35 mouse cellular contexts compared by ENCODE assay signal in genomic region chr15:79810061-79810460, GRCm38 (mm10). TPM values are rescaled to one million over a fixed set of nuclear protein-coding genes. Genes with fewer than 3 reads are reported as not detected.
DNase-seq lines count a peak whose midpoint lies in the region; ATAC-seq and TF ChIP-seq lines count a peak whose summit lies in the region.
"Had no signal": no experiment of that assay in that cellular context is flagged by ENCODE, and none has a peak within 500 bp of the region (broad histone marks: within the 10 kb centered on the region; RNA-seq: fewer than 3 reads in every experiment).

No protein-coding gene starts in this region.

- 56% methylated on average over 3 of the region's 3 CpGs for WGBS in forebrain, embryonic 15.5 days

- no peaks in the 10 kb centered on the region for H3K36me3 ChIP-seq in forebrain, embryonic 15.5 days
- H3K36me3 ChIP-seq: forebrain, embryonic 12.5 days; G1E; heart, embryonic 12.5 days; hindbrain, embryonic 13.5 days; limb, embryonic 12.5 days; liver, embryonic 15.5 days; lung, embryonic 15.5 days; neural tube, embryonic 13.5 days; stomach, embryonic 15.5 days had no signal

- DNase-seq in layer of hippocampus, adult 2 months (ENCODE audit: low spot score in 2 of 2) = no peak
- DNase-seq in layer of hippocampus, postnatal 36 days = no peak
- DNase-seq in cerebellum, adult 8-10 months = peak; percentile 84
- peak; percentile 87 to 90 for DNase-seq in cerebellum, postnatal 25 days
- DNase-seq in urinary bladder, adult 18-20 months (ENCODE audit: low spot score in 2 of 2) = no peak
- no peak for DNase-seq in frontal cortex, postnatal 25 days (ENCODE audit: low spot score in 2 of 2)
- DNase-seq: adrenal gland, postnatal 10 days; gastrocnemius, postnatal 25 days; heart, adult 11 months; heart, postnatal 4 days; kidney, adult 8-10 months; kidney, postnatal 4 days; lung, postnatal 36 days; right cerebral cortex, postnatal 14 days; thymus, adult 18-20 months; thymus, postnatal 25 days had no signal

- no peak overlapping the region for H3K4me3 ChIP-seq in layer of hippocampus, adult 2 months
- no peak overlapping the region for H3K4me3 ChIP-seq in forebrain, embryonic 15.5 days
- H3K4me3 ChIP-seq: erythroblast, embryonic 14.5 days; forebrain, embryonic 12.5 days; heart, embryonic 12.5 days; hindbrain, embryonic 13.5 days; limb, embryonic 12.5 days; liver, embryonic 15.5 days; lung, embryonic 15.5 days; neural tube, embryonic 13.5 days; stomach, embryonic 15.5 days had no signal

- peaks cover 1% of the 10 kb centered on the region for H3K4me1 ChIP-seq in forebrain, embryonic 15.5 days
- H3K4me1 ChIP-seq: limb, embryonic 12.5 days; liver, embryonic 15.5 days had no signal

- peak overlapping the region; percentile 15; the same call in 1 of the 2 replicates for H3K27ac ChIP-seq in layer of hippocampus, adult 2 months
- no peak overlapping the region for H3K27ac ChIP-seq in forebrain, embryonic 15.5 days (replicated peaks)
- H3K27ac ChIP-seq: forebrain, embryonic 12.5 days; hindbrain, embryonic 13.5 days; kidney, postnatal 0 days; limb, embryonic 12.5 days; liver, embryonic 15.5 days; lung, embryonic 15.5 days; neural tube, embryonic 13.5 days; stomach, embryonic 15.5 days had no signal

- no peak overlapping the region for H3K4me2 ChIP-seq in forebrain, embryonic 15.5 days (replicated peaks)
- H3K4me2 ChIP-seq: forebrain, embryonic 12.5 days; heart, embryonic 12.5 days; hindbrain, embryonic 13.5 days; limb, embryonic 12.5 days; liver, embryonic 15.5 days; lung, embryonic 15.5 days; midbrain, embryonic 11.5 days; neural tube, embryonic 13.5 days; stomach, embryonic 15.5 days had no signal

- no peak for TF ChIP-seq CTCF in layer of hippocampus, adult 2 months (conservative IDR thresholded peaks at IDR 0.05)

- H3K9me3 ChIP-seq in forebrain, embryonic 15.5 days = no peaks in the 10 kb centered on the region
- H3K9me3 ChIP-seq: forebrain, embryonic 12.5 days; G1E; heart, embryonic 12.5 days; hindbrain, embryonic 13.5 days; limb, embryonic 12.5 days; liver, embryonic 15.5 days; lung, embryonic 15.5 days; neural tube, embryonic 13.5 days; stomach, embryonic 15.5 days had no signal

- peak; percentile 69 for ATAC-seq in cerebellum, adult (ENCODE audit: insufficient number of reproducible peaks, low FRiP score, low TSS enrichment)
- ATAC-seq in forebrain, embryonic 15.5 days (replicated peaks) = no peak
- ATAC-seq: intestine, embryonic 16.5 days had no signal

- H3K9ac ChIP-seq in forebrain, embryonic 15.5 days (replicated peaks) = no peak overlapping the region
- H3K9ac ChIP-seq: forebrain, embryonic 12.5 days; heart, embryonic 12.5 days; hindbrain, embryonic 13.5 days; limb, embryonic 12.5 days; liver, embryonic 15.5 days; lung, embryonic 15.5 days; neural tube, embryonic 13.5 days; stomach, embryonic 15.5 days had no signal

- H3K27me3 ChIP-seq in forebrain, embryonic 15.5 days = peaks cover 26% of the 10 kb centered on the region

RNA-seq across cellular contexts. Expression of gene Nptxr, which starts 5.5 kb away (rescaled TPM):
- total RNA-seq in layer of hippocampus, adult 2 months (2021) = 100 to 1,000 TPM; 756 to 804 TPM
- total RNA-seq in layer of hippocampus, postnatal 36 days (2021) = 100 to 1,000 TPM; 729 to 800 TPM
- 19.4 and 19.5 TPM in 2 replicates for polyA plus RNA-seq in forebrain, embryonic 15.5 days (2015; fragmentation: Nextera tagmentation; extraction: Ambion mirVana)
- polyA plus RNA-seq: erythroblast, embryonic 14.5 days had no signal

RNA-seq across cellular contexts. Expression of gene Npcd, which starts 24.0 kb away (rescaled TPM):
- 10 to 100 TPM; 11.9 to 22.4 TPM for total RNA-seq in layer of hippocampus, adult 2 months (2021)
- 10 to 100 TPM in 1 of 2 experiments, 1 to 10 TPM in 1; 5.8 to 10.8 TPM for total RNA-seq in layer of hippocampus, postnatal 36 days (2021)
- polyA plus RNA-seq in forebrain, embryonic 15.5 days (2015; fragmentation: Nextera tagmentation; extraction: Ambion mirVana) = 0.46 TPM in 1 of 2 replicates, not detected in the other
- total RNA-seq: G1E; liver, adult 2 months; megakaryocyte, adult 5-6 weeks had no signal
- polyA plus RNA-seq: embryonic facial prominence, embryonic 14.5 days; erythroblast, embryonic 14.5 days; G1E; heart, embryonic 12.5 days; heart, postnatal 0 days; intestine, embryonic 16.5 days; limb, embryonic 12.5 days; liver, adult 2 months; liver, embryonic 15.5 days; midbrain, embryonic 11.5 days; neural tube, embryonic 13.5 days; stomach, embryonic 15.5 days had no signal

RNA-seq across cellular contexts. Expression of gene Cbx6, which starts 24.4 kb away (rescaled TPM):
- 100 to 1,000 TPM; 336 to 347 TPM for total RNA-seq in layer of hippocampus, adult 2 months (2021)
- total RNA-seq in layer of hippocampus, postnatal 36 days (2021) = 100 to 1,000 TPM; 335 to 366 TPM
- 50.1 and 52.7 TPM in 2 replicates for polyA plus RNA-seq in forebrain, embryonic 15.5 days (2015; fragmentation: Nextera tagmentation; extraction: Ambion mirVana)

RNA-seq across cellular contexts. Expression of gene Dnal4, which starts 32.4 kb away (rescaled TPM):
- total RNA-seq in layer of hippocampus, adult 2 months (2021) = 10 to 100 TPM; 55.5 to 64.8 TPM
- 10 to 100 TPM; 52.4 to 53.3 TPM for total RNA-seq in layer of hippocampus, postnatal 36 days (2021)
- 94.8 and 99.9 TPM in 2 replicates for polyA plus RNA-seq in forebrain, embryonic 15.5 days (2015; fragmentation: Nextera tagmentation; extraction: Ambion mirVana)

Comparison
In these comparisons a context has a peak if more than half of its experiments do, and no peak if none do; other contexts are left out.
1. DNase-seq: peak in cerebellum, adult 8-10 months (single experiment) and cerebellum, postnatal 25 days (2 of 2); none in layer of hippocampus, adult 2 months (0 of 2), layer of hippocampus, postnatal 36 days (0 of 2), urinary bladder, adult 18-20 months (0 of 2) and frontal cortex, postnatal 25 days (0 of 2).